Mouse (Mus musculus): ENCODE measurements around the gene Maml3.

- TF ChIP-seq CTCF (IDR thresholded peaks at IDR 0.05; ENCODE audit: low read depth) (no peak), EP300 (optimal IDR thresholded peaks at IDR 0.05) (no peak)
Measured at GRCm38 (mm10) chr3:51674963-51675362, 429.9 kb downstream of the Maml3 start.

Data from stomach, postnatal 0 days (tissue).